Mouse (Mus musculus) kidney, postnatal 14 days (tissue): ENCODE measurements around the gene Orm3.

ENCODE experiments used
- DNase-seq: peaks from one replicate; pipeline ENCODE4 v3.0.0; 2022; ENCODE audit warnings: mixed read lengths

The Orm3 gene

DNA sequence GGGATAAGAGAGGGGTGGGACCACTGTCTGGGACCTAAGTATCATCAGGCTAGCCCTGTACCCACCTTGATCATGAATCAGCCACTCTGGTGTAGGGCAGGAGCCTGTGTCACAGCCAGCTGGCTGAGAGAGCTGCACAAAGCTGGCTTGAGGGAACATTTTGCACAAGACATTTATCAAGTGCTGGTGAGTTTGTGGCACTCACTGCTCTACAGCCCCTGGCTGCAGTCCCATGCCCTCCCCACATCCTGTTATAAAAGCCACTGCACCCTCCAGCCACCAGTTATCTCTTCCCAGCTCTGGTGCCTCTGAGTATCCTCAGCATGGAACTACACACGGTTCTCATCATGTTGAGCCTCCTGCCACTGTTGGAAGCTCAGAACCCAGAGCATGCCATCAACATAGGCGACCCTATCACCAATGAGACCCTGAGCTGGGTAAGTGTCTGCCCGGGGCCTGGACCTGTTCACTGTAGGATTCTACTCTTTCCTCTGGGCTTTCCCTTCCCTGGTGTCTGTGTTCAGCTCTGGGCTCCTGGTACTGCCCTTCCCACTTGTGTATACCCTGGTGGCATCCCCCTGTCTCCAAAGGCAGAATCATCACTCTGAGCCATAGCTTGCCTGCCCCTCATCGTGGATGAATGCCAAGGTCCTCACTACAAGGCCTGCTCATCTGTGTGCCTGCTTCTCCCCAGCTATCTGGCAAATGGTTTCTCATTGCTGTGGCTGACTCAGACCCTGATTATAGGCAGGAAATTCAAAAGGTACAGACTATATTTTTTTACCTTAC lies at the start of gene Orm3:
Gene Orm3 (plus strand): TSS at position 286 of the 789 bp plus-strand sequence.
- no peak for DNase-seq

- DNase-seq = peak; percentile 93
Observed at GRCm38 (mm10) chr4:63307175-63308062, 48.5 kb upstream of the Orm3 start.

GRCm38 (mm10) chr4:63308316-63308715 lies 47.6 kb upstream of the Orm3 start:
- no peak for DNase-seq

- no peak for DNase-seq
Observed at GRCm38 (mm10) chr4:63310247-63310855, 45.6 kb upstream of the Orm3 start.

GRCm38 (mm10) chr4:63311426-63311825 lies 44.5 kb upstream of the Orm3 start:
- no peak for DNase-seq

- DNase-seq = no peak
Observed at GRCm38 (mm10) chr4:63314063-63314462, 41.9 kb upstream of the Orm3 start.

- DNase-seq = peak; percentile 43
Observed at GRCm38 (mm10) chr4:63316076-63316746, 39.8 kb upstream of the Orm3 start.

DNA sequence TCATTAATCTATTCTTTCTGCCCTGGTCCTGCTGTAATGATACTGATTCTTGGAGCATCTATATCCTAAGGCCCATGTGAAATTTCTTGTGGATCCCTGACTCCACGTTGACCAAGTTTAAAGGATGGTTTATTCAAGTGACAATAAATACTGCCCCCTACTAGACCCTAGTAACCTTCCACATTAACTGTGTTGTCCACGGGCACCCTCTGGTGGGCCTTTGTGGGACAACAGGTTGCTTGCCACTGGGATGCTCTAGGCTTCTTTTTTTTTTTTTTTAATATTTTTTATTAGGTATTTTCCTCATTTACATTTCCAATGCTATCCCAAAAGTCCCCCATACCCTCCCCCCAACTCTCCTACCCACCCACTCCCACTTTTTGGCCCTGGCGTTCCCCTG lies 36.4 kb upstream of the Orm3 start:
- peak; percentile 76 for DNase-seq

- no peak for DNase-seq
Observed at GRCm38 (mm10) chr4:63323275-63323815, 32.6 kb upstream of the Orm3 start.

DNA sequence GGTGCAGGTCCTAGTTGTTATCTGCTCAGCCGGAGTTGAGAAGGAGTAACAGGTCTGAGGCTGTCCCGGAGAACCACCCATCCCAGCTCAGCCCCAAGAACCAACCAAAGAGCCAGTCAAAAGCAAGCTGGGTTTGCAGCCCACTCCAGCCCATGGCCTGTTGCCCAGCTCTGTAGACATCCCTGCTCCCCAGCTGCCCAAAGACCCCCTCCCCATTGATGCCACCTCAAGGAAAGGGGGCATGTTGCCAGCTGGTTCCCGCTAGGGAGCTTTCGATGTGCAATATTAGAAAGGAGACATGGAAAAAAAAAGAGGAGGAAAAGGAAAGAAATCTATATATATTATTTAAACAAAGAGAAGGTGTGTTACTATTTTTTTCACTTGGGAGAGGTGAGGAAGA lies 22.6 kb upstream of the Orm3 start:
- DNase-seq = no peak

- no peak for DNase-seq
Observed at GRCm38 (mm10) chr4:63338414-63339076, 17.4 kb upstream of the Orm3 start.

DNA sequence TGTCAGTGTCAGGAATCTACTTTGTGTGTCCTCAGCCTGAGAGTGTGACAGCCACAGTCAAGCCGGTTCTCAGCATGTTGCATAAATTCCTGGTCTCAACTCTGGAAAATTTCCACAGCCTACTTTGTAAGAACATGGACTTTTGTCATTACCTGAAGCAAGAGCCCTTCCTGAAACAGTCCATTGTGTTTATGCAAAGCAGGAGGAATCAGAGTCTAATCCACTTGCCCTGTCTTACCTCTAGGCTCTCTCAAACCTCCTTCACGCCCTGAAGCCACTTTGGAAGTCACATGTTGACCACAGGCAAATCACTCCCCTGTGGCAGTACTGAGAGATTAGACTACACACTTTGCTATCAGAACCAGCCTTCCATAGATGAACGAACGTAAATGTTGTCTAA lies 13.5 kb upstream of the Orm3 start:
- DNase-seq = no peak

DNA sequence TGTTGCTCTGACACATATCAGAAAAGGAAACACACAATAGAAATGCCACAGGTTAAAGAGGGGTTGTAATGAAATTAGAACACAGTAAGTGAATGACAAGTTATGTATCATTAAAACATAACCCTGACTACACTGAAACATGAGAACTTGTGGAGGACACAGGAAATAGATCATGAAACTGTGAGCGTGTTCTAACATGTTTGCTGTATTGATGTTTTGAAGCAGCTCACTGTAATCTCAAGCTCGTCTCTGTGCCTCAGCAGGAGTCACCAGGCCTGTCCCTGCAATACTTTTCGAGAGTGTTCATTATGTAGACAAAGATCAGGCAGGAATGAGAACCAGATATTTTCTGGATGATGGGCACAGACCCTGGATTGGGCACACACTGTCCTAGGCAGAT lies 12.4 kb upstream of the Orm3 start:
- DNase-seq = no peak

- no peak for DNase-seq
Observed at GRCm38 (mm10) chr4:63344295-63344694, 11.7 kb upstream of the Orm3 start, which contains the start of gene Orm1. TSS of gene Orm1 (plus strand) at chr4:63344560.

DNA sequence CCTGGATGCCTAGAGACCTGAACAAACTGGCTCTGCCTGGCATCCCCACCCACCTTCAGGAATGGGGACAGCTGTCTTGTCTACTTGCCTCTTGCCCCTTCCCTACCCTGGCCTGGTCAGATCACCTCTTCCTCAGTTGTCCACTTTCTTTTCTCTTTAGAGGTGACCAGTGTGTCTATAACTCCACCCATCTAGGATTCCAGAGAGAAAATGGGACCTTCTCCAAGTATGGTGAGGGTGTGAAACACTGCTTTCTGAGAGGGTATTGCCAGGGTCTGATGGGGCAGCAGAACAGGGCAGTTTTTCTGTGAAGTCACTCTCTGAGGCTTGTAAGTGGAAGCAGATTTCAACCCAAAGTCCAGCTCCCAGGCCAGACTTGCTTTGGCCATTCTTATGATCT lies 10.7 kb upstream of the Orm3 start:
- DNase-seq = no peak

DNA sequence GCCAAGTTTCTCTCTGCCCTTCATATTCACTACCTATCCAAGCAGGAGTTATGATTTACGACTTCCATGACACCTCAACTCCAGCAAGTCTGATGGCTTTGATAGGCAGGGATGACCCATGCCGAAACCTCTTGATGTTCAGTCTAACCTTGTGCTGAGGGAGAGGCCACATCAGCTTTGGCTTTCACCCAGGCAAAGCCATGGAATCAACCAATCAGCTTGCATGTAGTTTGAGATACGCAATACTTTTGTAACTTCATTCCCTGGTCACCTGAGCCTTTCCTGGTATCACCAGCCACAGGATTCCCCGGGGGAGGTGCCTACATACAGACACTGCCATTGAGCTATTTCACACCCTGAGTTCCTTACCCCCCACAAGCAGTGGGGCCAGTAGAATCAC lies 9.3 kb upstream of the Orm3 start:
- DNase-seq = no peak

GRCm38 (mm10) chr4:63348524-63348923 lies 7.4 kb upstream of the Orm3 start:
- no peak for DNase-seq

DNA sequence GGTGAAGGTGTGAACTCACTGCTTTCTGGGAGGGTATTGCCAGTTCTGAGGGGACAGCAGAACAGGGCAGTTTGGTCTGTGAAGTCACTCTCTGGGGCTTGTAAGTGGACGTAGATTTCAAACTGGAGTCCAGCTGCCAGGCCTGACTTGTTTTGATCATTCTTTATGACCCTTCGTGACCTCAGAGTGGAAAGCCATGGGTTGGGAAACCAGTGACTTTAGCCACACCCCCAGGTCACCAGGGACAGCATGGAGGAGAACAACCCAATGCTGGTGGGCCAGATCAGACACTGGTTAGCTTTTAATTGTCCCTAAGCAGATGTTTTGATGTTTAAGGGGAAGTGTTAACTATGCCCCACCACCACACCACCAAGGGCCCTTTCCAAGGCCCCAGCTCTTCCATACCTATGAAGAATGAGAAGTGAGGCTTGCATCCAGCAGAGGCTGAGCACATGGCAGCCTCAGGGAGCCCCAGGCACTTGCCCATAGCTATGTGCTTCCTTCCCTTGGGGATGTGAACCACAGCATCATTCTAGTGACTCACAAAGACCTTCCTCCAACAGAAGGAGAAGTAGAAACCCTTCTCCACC lies 1.1 kb downstream of the Orm3 start:
- DNase-seq = no peak

DNA sequence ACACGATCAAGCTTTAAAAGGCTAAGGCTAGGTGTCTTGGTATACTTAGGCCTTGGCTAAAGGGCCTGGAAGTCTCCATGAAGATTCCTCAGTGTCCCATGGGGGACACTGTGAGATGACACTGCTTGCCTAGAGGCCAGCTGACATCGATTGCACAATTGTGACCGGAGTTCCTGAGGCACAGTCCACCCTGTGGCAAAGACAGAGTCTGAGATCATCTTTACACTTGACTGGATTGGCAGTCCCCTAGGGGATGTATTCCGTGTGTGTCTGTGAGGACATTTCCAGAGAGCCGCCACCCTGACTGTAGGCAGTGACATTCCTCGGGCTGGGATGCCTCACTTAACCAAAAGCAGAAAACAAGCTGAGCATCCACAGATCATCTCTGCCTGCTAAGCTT lies 3.9 kb downstream of the Orm3 start:
- DNase-seq = no peak

DNA sequence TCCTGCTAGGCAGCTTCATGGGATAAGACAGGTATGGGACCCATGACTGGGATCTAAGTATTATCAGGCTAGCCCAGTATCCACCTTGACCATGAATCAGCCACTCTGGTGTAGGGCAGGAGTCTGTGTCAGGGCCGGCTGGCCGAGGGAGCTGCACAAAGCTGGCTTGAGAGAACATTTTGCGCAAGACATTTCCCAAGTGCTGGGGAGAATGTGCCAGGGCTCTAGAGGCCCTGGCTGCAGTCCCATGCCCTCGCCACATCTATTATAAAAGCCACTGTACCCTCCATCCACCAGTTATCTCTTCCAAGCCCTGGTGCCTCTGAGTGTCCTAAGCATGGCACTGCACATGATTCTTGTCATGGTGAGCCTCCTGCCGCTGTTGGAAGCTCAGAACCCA lies 6.2 kb downstream of the Orm3 start, which contains the start of gene Orm2:
Gene Orm2 (plus strand): TSS at position 300 of the 400 bp plus-strand sequence.
- DNase-seq = no peak

DNA sequence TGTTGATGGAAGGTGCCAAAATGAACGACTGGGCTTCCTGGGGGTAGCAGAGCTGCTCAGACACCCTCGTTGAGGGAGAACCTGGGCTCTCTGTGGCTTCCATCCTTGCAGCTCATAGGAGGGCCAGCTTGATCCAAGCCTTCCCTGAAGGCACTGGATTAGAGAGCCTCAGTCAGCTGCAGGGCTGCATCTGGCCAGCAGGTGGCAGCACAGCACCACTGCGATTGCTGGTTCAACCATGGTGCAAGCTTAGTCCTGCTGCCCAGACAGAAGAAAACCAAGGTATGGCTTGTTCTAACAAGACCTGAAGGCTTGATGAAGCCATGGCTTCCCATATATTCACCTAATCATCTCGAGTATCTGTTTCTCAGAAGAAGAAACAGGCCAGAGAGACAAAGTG lies 12.6 kb downstream of the Orm3 start:
- DNase-seq = peak; percentile 86

- no peak for DNase-seq
Observed at GRCm38 (mm10) chr4:63370897-63371296, 14.9 kb downstream of the Orm3 start.
